Mouse (Mus musculus): ENCODE data around the gene Amn. TPM values are rescaled to one million over a fixed set of nuclear protein-coding genes. Genes with fewer than 3 reads are reported as not detected.

The Amn gene
- polyA plus RNA-seq, 1 experiment from 2014 or later: 43.9 TPM

Other genes with a start within 250 kb of the Amn start
- 10.0 and 10.5 TPM in 2 replicates for gene Rcor1, start 231.7 kb upstream of the Amn start, polyA plus RNA-seq (2015; fragmentation: Nextera tagmentation; extraction: Ambion mirVana)
- 10.1 and 11.6 TPM in 2 replicates for gene Traf3, start 104.7 kb upstream of the Amn start, polyA plus RNA-seq (2015; fragmentation: Nextera tagmentation; extraction: Ambion mirVana)
- gene 4930595D18Rik, start 86.6 kb upstream of the Amn start, polyA plus RNA-seq (2015; fragmentation: Nextera tagmentation; extraction: Ambion mirVana): not detected in 2 replicates
- 31.9 and 40.0 TPM in 2 replicates for gene Cdc42bpb, start 106.6 kb downstream of the Amn start, polyA plus RNA-seq (2015; fragmentation: Nextera tagmentation; extraction: Ambion mirVana)
- 5.5 and 7.0 TPM in 2 replicates for gene Lbhd2, start 135.7 kb downstream of the Amn start, polyA plus RNA-seq (2015; fragmentation: Nextera tagmentation; extraction: Ambion mirVana)
- gene Exoc3l4, start 145.9 kb downstream of the Amn start, polyA plus RNA-seq (2015; fragmentation: Nextera tagmentation; extraction: Ambion mirVana): 16.8 and 17.8 TPM in 2 replicates
- gene Tnfaip2, start 171.4 kb downstream of the Amn start, polyA plus RNA-seq (2015; fragmentation: Nextera tagmentation; extraction: Ambion mirVana): 19.5 and 22.9 TPM in 2 replicates
- gene Gm266, start 214.7 kb downstream of the Amn start, polyA plus RNA-seq (2015; fragmentation: Nextera tagmentation; extraction: Ambion mirVana): 91.7 and 93.3 TPM in 2 replicates

Data from kidney, embryonic 15.5 days (tissue).